Mouse (Mus musculus): ENCODE results near the gene Flna. TPM values are rescaled to one million over a fixed set of nuclear protein-coding genes. Genes with fewer than 3 reads are reported as not detected.

Flna gene
- polyA plus RNA-seq, 1 experiment from 2014 or later = 88.1 TPM

DNA sequence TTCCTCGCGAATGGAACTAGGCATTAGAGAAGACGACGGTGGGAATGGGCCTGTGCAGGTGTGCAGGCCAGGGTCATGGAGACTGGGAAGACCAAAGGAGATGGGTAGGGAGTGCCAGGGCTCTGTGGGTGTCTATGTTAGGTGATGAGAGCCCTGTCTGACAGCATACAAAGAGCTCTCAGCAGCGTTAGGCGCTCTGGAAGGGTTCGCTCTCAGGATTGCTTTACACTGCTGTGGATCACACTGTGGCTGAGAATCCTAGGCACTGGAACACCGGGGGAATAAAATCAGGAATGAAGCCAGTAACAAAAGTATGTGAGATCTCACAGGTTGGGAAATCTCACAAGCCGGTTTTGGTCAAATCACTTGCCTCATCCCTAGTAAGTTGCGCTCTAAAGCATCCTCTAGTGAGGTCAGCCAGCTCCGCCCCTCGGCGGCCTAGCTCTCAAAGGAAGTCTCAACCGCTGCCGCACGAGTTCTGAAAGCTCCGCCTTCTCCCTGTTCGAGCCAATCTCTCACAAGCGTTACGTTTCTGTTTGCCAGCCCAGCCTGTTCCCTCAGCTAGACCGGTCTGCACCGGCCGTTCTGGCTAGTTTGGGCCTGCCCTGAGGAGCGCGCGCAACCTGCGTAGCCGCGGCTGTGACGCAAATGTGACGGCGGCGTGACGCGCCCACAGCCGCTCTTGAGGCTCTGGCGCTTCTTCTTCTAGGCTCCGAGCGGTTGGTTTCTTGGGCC is 4.7 kb upstream of the Flna start, which contains the start of gene Emd:
Emd (plus strand) TSS at position 535 of the 735 bp plus-strand sequence.
- H3K27ac ChIP-seq (ENCODE audit: low read depth, low read length) = peak within 1 kb of the TSS; percentile 90
- H3K36me3 ChIP-seq (ENCODE audit: control insufficient read depth, insufficient read depth, low read length) = peaks cover 14% of the 10 kb centered on the region
- DNase-seq (ENCODE audit: low spot score) (peak; percentile 95), ATAC-seq (peak; percentile 97)
- H3K9me3 ChIP-seq (replicated peaks; ENCODE audit: control insufficient read depth, low read length) = no peaks in the 10 kb centered on the region
- H3K4me1 ChIP-seq (ENCODE audit: control insufficient read depth, insufficient read depth, low read length) = peaks cover 5% of the 10 kb centered on the region; the same call in 1 of the 2 replicates
- peak within 1 kb of the TSS; percentile 76 for H3K9ac ChIP-seq (ENCODE audit: low read length)
- WGBS = 35% methylated on average over 39 of the region's 39 CpGs
- no peaks in the 10 kb centered on the region for H3K27me3 ChIP-seq (replicated peaks; ENCODE audit: control insufficient read depth, insufficient read depth, low read length)
- peak within 1 kb of the TSS; percentile 50 for H3K4me3 ChIP-seq (ENCODE audit: low read depth, low read length)
- H3K4me2 ChIP-seq (ENCODE audit: low read length) = peak within 1 kb of the TSS; percentile 66

DNA sequence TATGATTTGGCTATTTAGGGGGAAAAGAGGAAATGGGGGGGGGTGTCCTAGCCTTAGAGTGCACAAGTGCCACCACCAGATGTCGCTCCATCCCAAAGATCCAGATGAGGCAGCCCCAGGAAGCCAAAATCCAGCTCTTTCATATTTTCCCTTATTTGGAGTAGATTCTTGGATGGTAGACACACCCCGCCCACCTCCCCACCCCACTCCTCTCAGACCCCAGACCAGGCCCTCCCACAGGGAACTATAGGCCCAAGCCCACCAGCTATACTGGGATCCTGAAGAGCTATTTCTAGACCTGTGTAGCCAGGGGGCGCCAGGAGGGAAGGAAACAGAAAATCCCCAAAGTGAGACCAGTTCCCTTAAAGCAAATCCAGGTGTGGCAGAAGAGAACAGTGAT is 969 bp downstream of the Flna start:
- Histone ChIP-seq H3K4me1 (ENCODE audit: control insufficient read depth, insufficient read depth, low read length) (no peaks in the 10 kb centered on the region), H3K4me3 (ENCODE audit: low read depth, low read length) (no peak overlapping the region), H3K27ac (ENCODE audit: low read depth, low read length) (no peak overlapping the region), H3K27me3 (replicated peaks; ENCODE audit: control insufficient read depth, insufficient read depth, low read length) (no peaks in the 10 kb centered on the region), H3K4me2 (ENCODE audit: low read length) (peak overlapping the region; percentile 57; the same call in 1 of the 2 replicates), H3K36me3 (ENCODE audit: control insufficient read depth, insufficient read depth, low read length) (no peaks in the 10 kb centered on the region), H3K9me3 (replicated peaks; ENCODE audit: control insufficient read depth, low read length) (no peaks in the 10 kb centered on the region), H3K9ac (ENCODE audit: low read length) (no peak overlapping the region)
- WGBS = 13% methylated on average over 3 of the region's 3 CpGs
- DNase-seq (ENCODE audit: low spot score) = peak; percentile 76
- no peak for ATAC-seq

DNA sequence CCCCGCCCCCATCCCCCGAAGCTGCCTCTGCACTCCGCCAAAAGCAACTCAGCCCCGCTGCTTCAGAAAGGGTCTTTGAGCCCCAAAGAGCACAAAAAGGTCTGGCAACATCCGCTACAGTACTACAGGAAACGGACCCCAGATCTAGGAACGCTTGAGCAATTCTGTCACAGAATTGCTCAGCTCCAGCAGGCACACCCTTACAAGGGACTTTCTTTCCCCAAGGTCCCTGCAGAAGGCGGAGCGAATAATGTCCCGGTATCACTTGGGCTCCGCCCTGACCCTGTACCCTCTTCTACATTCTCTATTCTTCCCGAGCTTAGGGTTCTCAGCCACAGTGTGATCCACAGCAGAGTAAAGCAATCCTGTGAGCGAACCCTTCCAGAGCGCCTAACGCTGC is 2.9 kb downstream of the Flna start:
- 28% methylated on average over 15 of the region's 15 CpGs for WGBS
- H3K27ac ChIP-seq (ENCODE audit: low read depth, low read length) = 0 out of 2 replicates have a peak overlapping the region, but pooled peaks have one; percentile 35
- peak overlapping the region; percentile 51 for H3K4me3 ChIP-seq (ENCODE audit: low read depth, low read length)
- peak overlapping the region; percentile 49 for H3K4me2 ChIP-seq (ENCODE audit: low read length)
- ATAC-seq (no peak), DNase-seq (ENCODE audit: low spot score) (no peak)
- H3K9ac ChIP-seq (ENCODE audit: low read length) = peak overlapping the region; percentile 48; the same call in 1 of the 2 replicates
- H3K4me1 ChIP-seq (ENCODE audit: control insufficient read depth, insufficient read depth, low read length) = no peaks in the 10 kb centered on the region
- H3K9me3 ChIP-seq (replicated peaks; ENCODE audit: control insufficient read depth, low read length) = no peaks in the 10 kb centered on the region
- peaks cover 14% of the 10 kb centered on the region for H3K36me3 ChIP-seq (ENCODE audit: control insufficient read depth, insufficient read depth, low read length)
- no peaks in the 10 kb centered on the region for H3K27me3 ChIP-seq (replicated peaks; ENCODE audit: control insufficient read depth, insufficient read depth, low read length)

DNA sequence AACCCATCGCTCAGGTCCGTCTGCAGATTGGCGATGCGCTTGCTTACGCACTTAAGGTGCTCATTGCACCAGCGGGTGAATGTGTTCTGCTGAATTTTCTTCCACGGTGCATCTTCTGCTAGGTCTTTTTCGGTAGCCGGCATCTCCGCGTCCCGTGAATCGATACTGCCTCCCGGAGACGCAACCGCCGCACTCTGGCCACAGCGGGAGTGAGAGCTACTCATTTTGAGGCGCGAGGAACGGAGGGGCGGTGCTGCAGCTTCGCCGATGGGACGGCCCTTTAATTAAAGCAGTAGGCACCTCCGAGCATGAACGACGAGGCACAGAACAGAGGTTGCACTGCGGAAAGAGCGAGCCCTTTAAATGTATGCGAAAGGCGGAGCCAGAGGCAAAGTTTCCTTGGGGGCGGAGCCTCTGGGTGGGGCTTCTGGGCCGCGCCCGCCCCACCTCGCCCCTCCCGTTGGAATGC is 3.4 kb downstream of the Flna start:
- Histone ChIP-seq H3K36me3 (ENCODE audit: control insufficient read depth, insufficient read depth, low read length) (peaks cover 19% of the 10 kb centered on the region), H3K4me3 (ENCODE audit: low read depth, low read length) (peak overlapping the region; percentile 51), H3K4me2 (ENCODE audit: low read length) (peak overlapping the region; percentile 68), H3K27ac (ENCODE audit: low read depth, low read length) (peak overlapping the region; percentile 87), H3K9me3 (replicated peaks; ENCODE audit: control insufficient read depth, low read length) (no peaks in the 10 kb centered on the region), H3K27me3 (replicated peaks; ENCODE audit: control insufficient read depth, insufficient read depth, low read length) (no peaks in the 10 kb centered on the region), H3K4me1 (ENCODE audit: control insufficient read depth, insufficient read depth, low read length) (no peaks in the 10 kb centered on the region), H3K9ac (ENCODE audit: low read length) (peak overlapping the region; percentile 76)
- peak; percentile 92 for ATAC-seq
- WGBS = 26% methylated on average over 38 of the region's 38 CpGs
- DNase-seq (ENCODE audit: low spot score) = peak; percentile 97

DNA sequence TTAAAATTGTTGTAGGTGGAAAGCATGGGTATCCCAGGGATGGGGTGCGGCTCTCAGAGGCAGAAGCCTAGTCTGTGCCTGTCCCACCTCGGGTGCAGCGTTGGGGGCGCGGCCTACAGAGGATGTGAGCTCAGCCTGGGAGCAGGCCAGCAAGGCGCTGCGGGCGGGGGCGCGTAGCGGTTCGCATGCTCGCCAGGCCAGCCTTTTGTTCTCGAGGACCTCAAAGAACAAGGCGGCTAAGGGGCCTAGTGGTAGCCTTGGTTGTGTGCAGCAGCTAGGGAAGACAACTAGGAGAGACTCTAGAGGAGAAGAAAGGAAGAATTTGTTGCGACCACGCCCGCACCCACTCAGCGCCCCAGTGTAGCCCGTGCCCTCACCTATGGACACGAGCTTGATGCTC is 3.9 kb downstream of the Flna start:
- DNase-seq (ENCODE audit: low spot score) (peak; percentile 82), ATAC-seq (peak; percentile 54)
- Histone ChIP-seq H3K4me1 (ENCODE audit: control insufficient read depth, insufficient read depth, low read length) (no peaks in the 10 kb centered on the region), H3K9me3 (replicated peaks; ENCODE audit: control insufficient read depth, low read length) (no peaks in the 10 kb centered on the region), H3K27ac (ENCODE audit: low read depth, low read length) (peak overlapping the region; percentile 87), H3K9ac (ENCODE audit: low read length) (peak overlapping the region; percentile 76), H3K4me2 (ENCODE audit: low read length) (peak overlapping the region; percentile 68), H3K27me3 (replicated peaks; ENCODE audit: control insufficient read depth, insufficient read depth, low read length) (no peaks in the 10 kb centered on the region), H3K4me3 (ENCODE audit: low read depth, low read length) (peak overlapping the region; percentile 51), H3K36me3 (ENCODE audit: control insufficient read depth, insufficient read depth, low read length) (peaks cover 24% of the 10 kb centered on the region)
- WGBS = 37% methylated on average over 21 of the region's 21 CpGs

DNA sequence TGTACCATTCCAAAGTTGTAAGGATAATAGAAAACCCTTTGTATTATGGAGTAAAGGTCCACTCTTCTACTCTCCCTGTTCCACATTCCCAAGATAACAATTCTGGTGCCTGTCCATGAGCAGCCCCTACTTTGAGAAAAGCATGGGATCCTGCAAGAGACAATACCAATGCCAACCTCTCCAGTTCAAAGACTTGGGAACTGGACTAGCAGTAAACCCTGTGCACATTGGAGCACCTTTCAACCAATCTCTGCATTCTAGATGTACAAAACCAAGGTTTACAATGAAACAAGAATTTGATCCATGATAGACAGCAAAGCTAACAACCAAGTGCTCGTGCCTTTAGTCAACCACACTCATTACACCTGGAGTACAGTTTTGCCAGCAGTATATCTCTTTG is 4.5 kb downstream of the Flna start:
- ATAC-seq (no peak), DNase-seq (ENCODE audit: low spot score) (no peak)
- Histone ChIP-seq H3K9ac (ENCODE audit: low read length) (peak overlapping the region; percentile 76), H3K9me3 (replicated peaks; ENCODE audit: control insufficient read depth, low read length) (no peaks in the 10 kb centered on the region), H3K36me3 (ENCODE audit: control insufficient read depth, insufficient read depth, low read length) (peaks cover 30% of the 10 kb centered on the region), H3K27me3 (replicated peaks; ENCODE audit: control insufficient read depth, insufficient read depth, low read length) (no peaks in the 10 kb centered on the region), H3K4me3 (ENCODE audit: low read depth, low read length) (peak overlapping the region; percentile 51), H3K4me2 (ENCODE audit: low read length) (peak overlapping the region; percentile 68), H3K27ac (ENCODE audit: low read depth, low read length) (peak overlapping the region; percentile 87), H3K4me1 (ENCODE audit: control insufficient read depth, insufficient read depth, low read length) (no peaks in the 10 kb centered on the region)
- 46% methylated on average over 1 of the region's 1 CpGs for WGBS

DNA sequence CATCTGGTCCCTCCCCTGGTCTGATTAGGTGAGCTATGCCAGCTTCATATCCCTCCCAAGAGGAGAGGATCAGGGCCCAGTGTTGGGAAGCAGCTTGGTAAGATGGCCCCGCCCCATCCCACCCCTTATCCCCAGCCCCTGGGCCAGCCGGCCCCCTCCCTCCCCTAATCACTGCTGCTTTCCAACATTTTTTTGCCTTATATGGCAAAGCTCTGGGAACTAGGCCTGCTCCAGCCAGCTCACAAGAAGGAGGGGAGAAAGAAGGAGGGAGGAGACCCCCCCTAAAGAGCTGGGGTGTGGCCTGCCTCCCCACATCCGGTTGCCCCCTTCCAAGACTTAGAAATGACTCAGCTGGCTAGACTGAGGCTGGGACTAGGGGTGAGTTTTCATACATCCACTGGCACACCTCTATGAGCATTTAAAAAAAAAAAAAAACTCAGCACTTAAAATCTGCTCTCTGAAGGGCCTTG is 5.0 kb downstream of the Flna start:
- peak; percentile 40 for ATAC-seq
- no peaks in the 10 kb centered on the region for H3K4me1 ChIP-seq (ENCODE audit: control insufficient read depth, insufficient read depth, low read length)
- H3K9me3 ChIP-seq (replicated peaks; ENCODE audit: control insufficient read depth, low read length) = no peaks in the 10 kb centered on the region
- WGBS = 41% methylated on average over 3 of the region's 3 CpGs
- peaks cover 35% of the 10 kb centered on the region for H3K36me3 ChIP-seq (ENCODE audit: control insufficient read depth, insufficient read depth, low read length)
- H3K4me2 ChIP-seq (ENCODE audit: low read length) = peak overlapping the region; percentile 68
- H3K27me3 ChIP-seq (replicated peaks; ENCODE audit: control insufficient read depth, insufficient read depth, low read length) = no peaks in the 10 kb centered on the region
- peak overlapping the region; percentile 76 for H3K9ac ChIP-seq (ENCODE audit: low read length)
- peak overlapping the region; percentile 51 for H3K4me3 ChIP-seq (ENCODE audit: low read depth, low read length)
- peak overlapping the region; percentile 87; the same call in 1 of the 2 replicates for H3K27ac ChIP-seq (ENCODE audit: low read depth, low read length)
- DNase-seq (ENCODE audit: low spot score) = peak; percentile 83

DNA sequence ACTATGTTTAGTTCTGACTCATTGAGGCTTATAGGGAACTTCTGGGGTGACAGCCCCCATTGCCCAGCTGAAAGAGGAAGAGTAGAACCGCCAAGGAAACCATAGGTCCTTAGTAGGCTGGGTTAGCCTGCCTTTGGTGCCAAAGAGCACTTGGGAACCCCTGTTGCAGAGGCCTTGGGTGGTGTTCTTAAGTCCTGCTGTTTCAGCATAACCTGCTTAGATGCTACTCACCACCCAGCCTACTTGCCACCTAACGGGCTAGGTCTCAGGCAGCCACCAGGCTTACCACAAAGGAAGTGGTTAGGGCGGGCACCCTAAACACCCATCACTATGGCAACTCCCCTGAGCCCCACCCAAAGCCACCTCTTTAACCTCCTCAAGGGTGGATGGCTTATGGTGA is 5.8 kb downstream of the Flna start:
- Histone ChIP-seq H3K27me3 (replicated peaks; ENCODE audit: control insufficient read depth, insufficient read depth, low read length) (no peaks in the 10 kb centered on the region), H3K4me3 (ENCODE audit: low read depth, low read length) (peak overlapping the region; percentile 51), H3K27ac (ENCODE audit: low read depth, low read length) (no peak overlapping the region), H3K4me1 (ENCODE audit: control insufficient read depth, insufficient read depth, low read length) (no peaks in the 10 kb centered on the region), H3K4me2 (ENCODE audit: low read length) (peak overlapping the region; percentile 68), H3K9me3 (replicated peaks; ENCODE audit: control insufficient read depth, low read length) (no peaks in the 10 kb centered on the region), H3K36me3 (ENCODE audit: control insufficient read depth, insufficient read depth, low read length) (peaks cover 43% of the 10 kb centered on the region), H3K9ac (ENCODE audit: low read length) (peak overlapping the region; percentile 76; the same call in 1 of the 2 replicates)
- DNase-seq (ENCODE audit: low spot score) (no peak), ATAC-seq (no peak)
- 57% methylated on average over 3 of the region's 3 CpGs for WGBS

DNA sequence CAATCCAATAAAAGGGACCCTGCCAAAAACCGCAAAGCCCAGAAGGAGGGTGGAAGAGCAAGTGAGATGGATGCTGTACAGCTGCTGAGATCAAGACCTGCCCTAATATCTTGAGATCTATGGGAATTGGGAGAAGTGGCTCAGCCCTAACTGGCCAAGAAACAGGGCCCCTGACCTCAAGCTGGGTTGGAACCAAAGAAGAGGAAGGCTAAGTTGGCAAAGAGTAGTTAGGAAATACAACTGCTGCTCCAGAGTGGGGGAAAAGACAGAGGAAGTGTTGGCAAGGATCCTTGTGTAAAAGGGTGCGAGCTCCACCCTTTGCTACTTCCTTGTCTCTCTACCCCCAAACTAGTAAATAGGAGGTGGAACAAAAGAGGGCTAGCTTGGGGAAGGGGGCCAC is 6.2 kb downstream of the Flna start:
- Histone ChIP-seq H3K9me3 (replicated peaks; ENCODE audit: control insufficient read depth, low read length) (no peaks in the 10 kb centered on the region), H3K4me1 (ENCODE audit: control insufficient read depth, insufficient read depth, low read length) (no peaks in the 10 kb centered on the region), H3K27ac (ENCODE audit: low read depth, low read length) (no peak overlapping the region), H3K36me3 (ENCODE audit: control insufficient read depth, insufficient read depth, low read length) (peaks cover 47% of the 10 kb centered on the region), H3K9ac (ENCODE audit: low read length) (no peak overlapping the region), H3K4me2 (ENCODE audit: low read length) (peak overlapping the region; percentile 68), H3K27me3 (replicated peaks; ENCODE audit: control insufficient read depth, insufficient read depth, low read length) (no peaks in the 10 kb centered on the region), H3K4me3 (ENCODE audit: low read depth, low read length) (peak overlapping the region; percentile 51)
- 83% methylated on average over 2 of the region's 2 CpGs for WGBS
- no peak for DNase-seq (ENCODE audit: low spot score)
- no peak for ATAC-seq
